Mouse (Mus musculus): ENCODE measurements around the gene Olfr1047. TPM values are rescaled to one million over a fixed set of nuclear protein-coding genes. Genes with fewer than 3 reads are reported as not detected.
"Not testable (repeated sequence)": the region's sequence is repeated elsewhere in the genome, so short reads cannot be mapped to it uniquely, and the experiment has no call there.

The Olfr1047 gene
- total RNA-seq (2021) = not detected

DNA sequence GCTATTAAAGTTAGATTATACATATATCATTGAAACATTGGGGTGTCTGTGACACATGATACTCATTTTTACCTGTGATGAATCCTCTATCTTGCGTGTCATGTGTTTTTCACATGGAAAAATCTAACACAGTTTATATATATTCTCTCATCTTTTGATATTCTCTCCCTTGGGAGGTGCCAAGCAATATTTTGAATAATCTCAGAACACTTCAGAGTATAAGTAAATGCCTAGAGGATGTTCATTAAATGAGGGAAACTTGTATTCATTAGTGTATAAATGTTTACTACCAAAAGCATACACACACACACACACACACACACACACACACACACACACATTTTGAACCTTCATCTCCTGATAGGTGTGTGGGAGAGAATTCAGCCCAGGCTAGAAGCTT lies at the start of gene Olfr1047:
Gene Olfr1047, minus strand, starts transcription at position 101 of the 400 bp plus-strand sequence.
- intact Hi-C loops (cut with DNase I) = no loop called here
- no peak for DNase-seq

DNA sequence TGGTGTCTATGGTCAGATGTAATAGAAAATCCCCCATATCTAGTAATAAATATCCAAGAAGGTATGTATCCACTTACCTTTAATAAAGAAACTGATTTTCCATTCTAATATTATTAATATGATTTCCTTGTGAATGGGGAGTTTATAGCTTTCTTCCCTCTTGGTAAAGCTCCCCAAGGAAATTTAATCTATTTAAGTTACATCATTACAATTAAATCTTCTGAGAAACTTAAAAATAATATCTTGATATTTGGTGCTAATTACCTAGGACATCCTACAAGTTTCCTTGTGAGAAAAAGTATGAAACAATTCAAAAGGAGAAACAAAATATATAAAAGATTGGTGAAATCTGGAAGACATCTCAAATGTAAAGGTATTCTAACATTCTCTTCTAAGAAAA lies 47.8 kb upstream of the Olfr1047 start, which contains the start of gene Olfr1051:
Gene Olfr1051, minus strand, starts transcription at position 101 of the 400 bp plus-strand sequence.
- not testable (repeated sequence) for DNase-seq

DNA sequence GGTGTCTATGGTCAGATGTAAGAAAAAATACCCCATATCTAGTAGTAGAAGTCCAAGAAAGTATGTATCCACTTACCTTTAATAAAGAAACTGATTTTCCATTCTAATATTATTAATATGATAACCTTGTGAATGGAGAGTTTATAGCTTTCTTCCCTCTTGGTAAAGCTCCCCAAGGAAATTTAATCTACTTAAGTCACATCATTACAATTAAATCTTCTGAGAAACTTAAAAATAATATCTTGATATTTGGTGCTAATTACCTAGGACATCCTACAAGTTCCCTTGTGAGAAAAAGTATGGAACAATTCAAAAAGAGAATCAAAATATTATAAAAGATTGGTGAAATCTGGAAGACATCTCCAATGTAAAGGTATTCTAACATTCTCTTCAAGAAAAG lies 27.0 kb upstream of the Olfr1047 start, which contains the start of gene Olfr1049:
Gene Olfr1049, minus strand, starts transcription at position 101 of the 400 bp plus-strand sequence.
- DNase-seq; intact Hi-C loops (cut with DNase I): not testable (repeated sequence)

More for the DNA sequence above, 47.8 kb upstream of the Olfr1047 start, which contains the start of gene Olfr1051:
- intact Hi-C loops (cut with DNase I) = not testable (repeated sequence)

DNA sequence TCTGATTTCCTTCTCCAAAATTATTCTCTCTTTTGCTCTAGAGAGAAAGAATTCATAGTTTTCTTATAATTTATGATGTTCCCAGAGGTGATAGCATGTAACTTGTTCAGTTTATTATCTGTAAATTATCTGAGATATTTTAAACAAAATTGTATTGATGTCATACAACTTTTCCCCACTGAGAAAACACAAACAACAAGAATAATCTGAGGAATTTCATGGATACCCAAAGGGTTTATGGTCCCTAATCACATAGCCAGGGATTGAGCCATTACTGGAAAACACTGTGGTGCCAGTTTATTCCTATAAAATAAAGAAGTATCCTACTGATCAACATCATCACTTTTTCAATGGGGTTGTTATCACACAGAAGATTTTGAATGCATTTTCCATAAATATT lies 9.0 kb upstream of the Olfr1047 start, which contains the start of gene Olfr1048:
Gene Olfr1048, minus strand, starts transcription at position 101 of the 400 bp plus-strand sequence.
- intact Hi-C loops (cut with DNase I) = no loop called here
- no peak for DNase-seq

DNA sequence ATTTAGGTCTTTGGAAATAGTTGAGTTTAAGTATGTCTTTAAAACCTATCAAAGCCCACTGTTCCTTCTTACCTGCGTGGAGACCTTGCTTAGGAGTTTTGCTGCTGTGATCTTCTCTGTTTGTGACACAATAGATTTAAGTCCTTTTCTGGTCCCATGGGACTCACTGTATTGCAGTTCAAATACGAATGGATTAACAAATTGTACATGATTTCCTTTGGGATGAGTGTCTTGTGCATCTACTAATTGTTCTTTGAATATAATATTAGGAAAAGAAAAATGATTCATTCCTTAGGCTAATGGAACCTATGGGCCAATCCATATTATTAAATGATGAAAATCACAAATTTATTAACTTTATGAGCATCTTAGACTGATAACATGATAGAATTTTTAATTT lies 12.0 kb downstream of the Olfr1047 start, which contains the start of gene Olfr1046:
Gene Olfr1046, minus strand, starts transcription at position 101 of the 400 bp plus-strand sequence.
- DNase-seq = no peak
- intact Hi-C loops (cut with DNase I) = no loop called here

DNA sequence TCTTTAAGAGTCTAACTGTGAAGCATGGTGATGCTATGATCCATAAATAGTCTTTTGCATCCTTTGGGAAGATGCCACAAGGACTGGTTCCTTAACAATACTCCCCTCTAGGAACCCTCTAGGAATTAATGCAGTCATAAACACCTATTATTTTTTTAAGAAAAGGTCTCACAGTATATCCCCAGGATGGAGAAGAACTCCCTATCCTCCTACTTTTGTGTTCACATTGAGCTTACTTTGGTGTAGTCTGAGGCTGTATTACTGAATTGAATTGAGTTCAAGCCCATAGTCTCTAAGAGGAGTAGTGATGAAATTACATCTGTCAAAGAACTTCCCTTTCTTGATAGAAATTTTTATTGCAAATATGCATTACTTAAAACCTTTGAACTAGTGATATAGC lies 28.3 kb downstream of the Olfr1047 start, which contains the start of gene Olfr1045:
Gene Olfr1045, minus strand, starts transcription at position 101 of the 400 bp plus-strand sequence.
- intact Hi-C loops (cut with DNase I) = no loop called here

DNA sequence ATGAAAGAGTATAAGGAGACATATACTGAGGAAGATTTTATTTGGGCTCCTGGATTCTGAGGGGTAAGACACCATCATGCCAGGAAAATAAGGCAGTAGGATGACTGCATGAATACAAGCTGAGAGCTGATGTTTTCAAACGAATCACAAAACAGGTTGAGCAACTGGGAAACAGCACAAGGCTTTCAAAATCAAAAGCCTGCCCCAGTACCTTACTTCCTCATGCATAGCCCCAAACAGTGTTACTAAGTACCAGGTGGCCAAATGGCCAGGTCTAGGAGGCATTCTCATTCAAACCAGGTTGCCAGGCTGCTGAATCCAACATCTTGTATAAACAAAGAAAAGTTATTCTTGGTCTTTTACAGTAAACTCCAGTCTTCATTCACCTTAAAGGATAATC lies 35.3 kb downstream of the Olfr1047 start:
- intact Hi-C loops (cut with DNase I) = no loop called here
- no peak for DNase-seq

More for the DNA sequence above, 28.3 kb downstream of the Olfr1047 start, which contains the start of gene Olfr1045:
- no peak for DNase-seq

DNA sequence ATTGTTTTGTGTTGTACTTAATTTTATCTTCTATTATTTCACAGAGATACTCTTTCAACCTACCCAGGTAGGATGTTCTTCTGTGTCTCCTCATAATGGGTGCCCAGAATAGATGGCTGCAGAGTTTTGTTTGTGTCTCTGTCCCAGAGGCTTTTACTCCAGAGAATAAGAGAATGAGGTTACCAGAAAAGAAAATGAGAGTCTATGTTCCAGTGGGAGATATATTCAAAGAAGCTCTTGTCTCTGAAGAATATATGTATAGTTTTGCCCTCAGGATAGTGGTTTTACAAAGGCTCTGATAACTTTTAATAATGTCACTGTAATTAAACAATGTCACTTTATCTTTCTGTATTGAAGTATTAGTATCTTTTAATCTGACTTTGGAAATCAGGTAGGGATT lies 45.6 kb downstream of the Olfr1047 start, which contains the start of gene Olfr52:
Gene Olfr52, minus strand, starts transcription at position 101 of the 400 bp plus-strand sequence.
- intact Hi-C loops (cut with DNase I) = no loop called here

DNA sequence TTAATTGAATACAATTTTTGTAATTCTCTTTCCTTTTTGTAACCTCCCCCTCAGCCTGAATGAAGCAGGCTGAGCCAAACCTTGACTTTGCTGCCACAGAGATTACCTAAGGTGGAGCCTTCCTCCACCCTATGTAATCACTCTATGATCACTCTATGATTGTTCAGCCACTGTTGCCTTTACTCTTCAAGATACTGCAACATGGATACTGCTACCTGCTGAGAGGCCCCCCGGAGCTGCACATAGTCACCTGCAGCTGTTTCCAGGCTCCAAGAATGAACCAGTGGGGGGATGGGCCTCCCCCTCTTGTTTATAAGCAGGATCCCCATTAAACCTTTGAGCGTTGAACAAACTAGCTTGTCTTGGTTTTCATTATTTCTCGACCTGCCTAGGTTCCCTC lies 51.3 kb downstream of the Olfr1047 start:
- intact Hi-C loops (cut with DNase I) = no loop called here

More for the DNA sequence above, 45.6 kb downstream of the Olfr1047 start, which contains the start of gene Olfr52:
- no peak for DNase-seq

DNA sequence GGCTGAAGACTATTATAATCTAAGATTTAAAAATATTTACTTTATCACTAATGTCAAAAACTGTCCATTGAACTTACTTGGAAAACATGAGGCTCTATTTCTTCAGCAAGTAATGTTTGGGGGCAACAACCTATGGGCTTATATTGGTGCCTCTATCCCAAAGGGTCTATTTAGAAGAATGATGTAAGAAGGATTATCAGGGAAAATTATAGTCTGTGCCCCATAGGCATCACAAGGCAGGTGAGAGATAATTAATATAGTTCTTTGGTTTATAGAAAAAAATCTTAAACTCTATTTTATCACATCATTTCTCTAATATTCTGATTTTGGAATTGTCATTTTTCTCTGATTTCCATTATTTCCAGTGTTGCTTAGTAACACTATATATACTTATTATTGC lies 53.5 kb downstream of the Olfr1047 start, which contains the start of gene Olfr1044:
Gene Olfr1044, minus strand, starts transcription at position 101 of the 400 bp plus-strand sequence.
- DNase-seq = no peak
- intact Hi-C loops (cut with DNase I) = no loop called here

More for the DNA sequence above, 51.3 kb downstream of the Olfr1047 start:
- no peak for DNase-seq

Other genes with a start within 250 kb of the Olfr1047 start
- not detected for gene Olfr1031, start 241.1 kb downstream of the Olfr1047 start, total RNA-seq (2021)
- gene Olfr1032, start 225.9 kb downstream of the Olfr1047 start, total RNA-seq (2021) = not detected
- gene Olfr1033, start 210.8 kb downstream of the Olfr1047 start, total RNA-seq (2021) = 1 to 10 TPM; 1.6 to 7.4 TPM
- gene Olfr1034, start 185.5 kb downstream of the Olfr1047 start, total RNA-seq (2021) = under 1 TPM; 0.08 to 0.11 TPM
- not detected for gene Olfr1036, start 157.4 kb downstream of the Olfr1047 start, total RNA-seq (2021)
- gene Olfr1037, start 144.0 kb downstream of the Olfr1047 start, total RNA-seq (2021) = not detected
- not detected for gene Olfr1039, start 95.5 kb downstream of the Olfr1047 start, total RNA-seq (2021)
- not detected for gene Olfr1040, start 84.7 kb downstream of the Olfr1047 start, total RNA-seq (2021)
- gene Olfr1042, start 69.6 kb downstream of the Olfr1047 start, total RNA-seq (2021) = not detected
- gene Olfr1043, start 63.9 kb downstream of the Olfr1047 start, total RNA-seq (2021) = not detected
- gene Olfr1044, start 53.6 kb downstream of the Olfr1047 start, total RNA-seq (2021) = not detected
- gene Olfr52, start 45.7 kb downstream of the Olfr1047 start, total RNA-seq (2021) = not detected
- not detected for gene Olfr1045, start 28.4 kb downstream of the Olfr1047 start, total RNA-seq (2021)
- not detected for gene Olfr1046, start 12.1 kb downstream of the Olfr1047 start, total RNA-seq (2021)
- not detected for gene Olfr1048, start 8.9 kb upstream of the Olfr1047 start, total RNA-seq (2021)
- not detected for gene Olfr1049, start 26.9 kb upstream of the Olfr1047 start, total RNA-seq (2021)
- gene Olfr1051, start 47.7 kb upstream of the Olfr1047 start, total RNA-seq (2021) = not detected
- gene Olfr1052, start 61.1 kb upstream of the Olfr1047 start, total RNA-seq (2021) = not detected
- gene Olfr1053, start 83.9 kb upstream of the Olfr1047 start, total RNA-seq (2021) = not detected
- not detected for gene Olfr1054, start 104.0 kb upstream of the Olfr1047 start, total RNA-seq (2021)
- gene Olfr1055, start 118.9 kb upstream of the Olfr1047 start, total RNA-seq (2021) = not detected
- not detected for gene Olfr1056, start 131.1 kb upstream of the Olfr1047 start, total RNA-seq (2021)
- gene Olfr1057, start 147.0 kb upstream of the Olfr1047 start, total RNA-seq (2021) = not detected
- gene Olfr1058, start 157.2 kb upstream of the Olfr1047 start, total RNA-seq (2021) = not detected
- gene Olfr1061, start 182.6 kb upstream of the Olfr1047 start, total RNA-seq (2021) = not detected
- gene Olfr1062, start 195.3 kb upstream of the Olfr1047 start, total RNA-seq (2021) = not detected
- gene Olfr1065, start 219.2 kb upstream of the Olfr1047 start, total RNA-seq (2021) = not detected
- gene Olfr1066, start 224.9 kb upstream of the Olfr1047 start, total RNA-seq (2021) = not detected

Data from heart, postnatal 36 days (tissue).